Mouse (Mus musculus) limb, embryonic 10.5 days (tissue): ENCODE results near the gene Ceacam2. TPM values are rescaled to one million over a fixed set of nuclear protein-coding genes. Genes with fewer than 3 reads are reported as not detected.
"Not testable (repeated sequence)": the region's sequence is repeated elsewhere in the genome, so short reads cannot be mapped to it uniquely, and the experiment has no call there.

Experiments used
- DNase-seq: peaks from one replicate; pipeline ENCODE4 v3.0.0-alpha.2; 2017; ENCODE audit warnings: low spot score
- H3K27ac ChIP-seq: fragments of 300-500 bp; sonication (generic); 2 replicates; pipeline ENCODE4 v1.5.1; 2016; ENCODE audit warnings: mild to moderate bottlenecking
- H3K27me3 ChIP-seq: fragments of 300-500 bp; sonication (generic); 2 replicates; pipeline ENCODE4 v1.6.1; 2016; ENCODE audit warnings: low read depth, mild to moderate bottlenecking; ENCODE audit not compliant: poor library complexity, severe bottlenecking
- H3K36me3 ChIP-seq: fragments of 300-500 bp; sonication (generic); 2 replicates; pipeline ENCODE4 v1.6.1; 2016; ENCODE audit warnings: mild to moderate bottlenecking, moderate library complexity
- H3K4me1 ChIP-seq: fragments of 300-500 bp; sonication (generic); 2 replicates; pipeline ENCODE4 v1.6.1; 2016
- H3K4me3 ChIP-seq: fragments of 300-500 bp; sonication (generic); 2 replicates; pipeline ENCODE4 v1.5.1; 2016; ENCODE audit warnings: mild to moderate bottlenecking, moderate library complexity
- H3K9me3 ChIP-seq: fragments of 300-500 bp; sonication (generic); replicated peaks from 2 replicates; pipeline ENCODE4 v1.6.1; 2016; ENCODE audit warnings: mild to moderate bottlenecking
- WGBS: fragments of 180-500 bp; shearing (Covaris S2); methylation state at CpG from one replicate; pipeline ENCODE4 v1.1.7; 2016; 5-methylcytosine and 5-hydroxymethylcytosine counted together
- polyA plus RNA-seq: library from polyadenylated mRNA; unstranded; fragments of >200 nt; fragmentation: Nextera tagmentation; extraction: Ambion mirVana; gene quantifications from 2 replicates; pipeline ENCODE4 v1.2.1, GENCODE M21; 2016

The Ceacam2 gene
- 0.08 TPM in 1 of 2 replicates, not detected in the other for polyA plus RNA-seq

GRCm38 (mm10) chr7:25539376-25539907, at the start of gene Ceacam2:
Gene Ceacam2 (minus strand): TSS chr7:25539857.
- H3K27me3 ChIP-seq, H3K27ac ChIP-seq, DNase-seq, H3K9me3 ChIP-seq, H3K4me1 ChIP-seq, H3K4me3 ChIP-seq, H3K36me3 ChIP-seq: not testable (repeated sequence)
- 75% methylated on average over 3 of the region's 3 CpGs for WGBS

GRCm38 (mm10) chr7:25585351-25586204, 45.9 kb upstream of the Ceacam2 start:
- Histone ChIP-seq H3K27me3 (no peaks in the 10 kb centered on the region), H3K36me3 (no peaks in the 10 kb centered on the region), H3K9me3 (no peaks in the 10 kb centered on the region), H3K4me1 (no peaks in the 10 kb centered on the region), H3K27ac (no peak overlapping the region), H3K4me3 (no peak overlapping the region)
- WGBS, result 83% methylated on average over 9 of the region's 9 CpGs
- no peak for DNase-seq

- 90% methylated on average over 5 of the region's 5 CpGs for WGBS
- H3K9me3 ChIP-seq, result no peaks in the 10 kb centered on the region
- H3K27me3 ChIP-seq, result no peaks in the 10 kb centered on the region
- DNase-seq, result no peak
- no peak overlapping the region for H3K27ac ChIP-seq
- H3K4me3 ChIP-seq, result no peak overlapping the region
- H3K4me1 ChIP-seq, result no peaks in the 10 kb centered on the region
- H3K36me3 ChIP-seq, result no peaks in the 10 kb centered on the region
Measured at GRCm38 (mm10) chr7:25584651-25585050, 45.0 kb upstream of the Ceacam2 start.

- Histone ChIP-seq H3K9me3 (no peaks in the 10 kb centered on the region), H3K4me1 (no peaks in the 10 kb centered on the region), H3K27me3 (no peaks in the 10 kb centered on the region), H3K27ac (no peak overlapping the region), H3K36me3 (no peaks in the 10 kb centered on the region), H3K4me3 (no peak overlapping the region)
- 88% methylated on average over 15 of the region's 15 CpGs for WGBS
- no peak for DNase-seq
Measured at GRCm38 (mm10) chr7:25582301-25582810, 42.7 kb upstream of the Ceacam2 start.

- WGBS, result 90% methylated on average over 10 of the region's 10 CpGs
- H3K4me1 ChIP-seq, result peaks cover 7% of the 10 kb centered on the region; the same call in 1 of the 2 replicates
- no peak overlapping the region for H3K4me3 ChIP-seq
- no peak for DNase-seq
- H3K36me3 ChIP-seq, result no peaks in the 10 kb centered on the region
- H3K9me3 ChIP-seq, result no peaks in the 10 kb centered on the region
- no peak overlapping the region for H3K27ac ChIP-seq
- H3K27me3 ChIP-seq, result no peaks in the 10 kb centered on the region
Measured at GRCm38 (mm10) chr7:25579441-25579840, 39.8 kb upstream of the Ceacam2 start.

- not testable (repeated sequence) for H3K27me3 ChIP-seq, H3K27ac ChIP-seq, H3K9me3 ChIP-seq, H3K36me3 ChIP-seq, DNase-seq, H3K4me1 ChIP-seq, H3K4me3 ChIP-seq
- WGBS, result 75% methylated on average over 14 of the region's 14 CpGs
Measured at GRCm38 (mm10) chr7:25576793-25577437, 37.3 kb upstream of the Ceacam2 start.

- H3K27me3 ChIP-seq, H3K4me1 ChIP-seq, H3K9me3 ChIP-seq, H3K4me3 ChIP-seq, H3K36me3 ChIP-seq, DNase-seq, H3K27ac ChIP-seq: not testable (repeated sequence)
- 35% methylated on average over 6 of the region's 6 CpGs for WGBS
Measured at GRCm38 (mm10) chr7:25576308-25576707, 36.7 kb upstream of the Ceacam2 start.

GRCm38 (mm10) chr7:25575870-25576269, 36.2 kb upstream of the Ceacam2 start:
- H3K36me3 ChIP-seq, result no peaks in the 10 kb centered on the region
- no peak overlapping the region for H3K4me3 ChIP-seq
- H3K27me3 ChIP-seq, result no peaks in the 10 kb centered on the region
- no peak for DNase-seq
- H3K9me3 ChIP-seq, result no peaks in the 10 kb centered on the region
- no peak overlapping the region for H3K27ac ChIP-seq
- 10% methylated on average over 8 of the region's 8 CpGs for WGBS
- H3K4me1 ChIP-seq, result peaks cover 7% of the 10 kb centered on the region; the same call in 1 of the 2 replicates

GRCm38 (mm10) chr7:25575105-25575504, 35.4 kb upstream of the Ceacam2 start:
- Histone ChIP-seq H3K9me3 (no peaks in the 10 kb centered on the region), H3K4me3 (no peak overlapping the region), H3K27me3 (no peaks in the 10 kb centered on the region), H3K4me1 (peaks cover 7% of the 10 kb centered on the region; the same call in 1 of the 2 replicates), H3K27ac (no peak overlapping the region), H3K36me3 (no peaks in the 10 kb centered on the region)
- WGBS, result 77% methylated on average over 5 of the region's 5 CpGs
- DNase-seq, result no peak

GRCm38 (mm10) chr7:25573806-25574205, 34.1 kb upstream of the Ceacam2 start:
- not testable (repeated sequence) for H3K27me3 ChIP-seq, H3K36me3 ChIP-seq, H3K9me3 ChIP-seq, DNase-seq, H3K27ac ChIP-seq, H3K4me3 ChIP-seq, H3K4me1 ChIP-seq
- WGBS, result 85% methylated on average over 5 of the region's 5 CpGs

- H3K4me1 ChIP-seq, result no peaks in the 10 kb centered on the region
- no peak overlapping the region for H3K27ac ChIP-seq
- no peak overlapping the region for H3K4me3 ChIP-seq
- no peaks in the 10 kb centered on the region for H3K27me3 ChIP-seq
- DNase-seq, result no peak
- no peaks in the 10 kb centered on the region for H3K36me3 ChIP-seq
- H3K9me3 ChIP-seq, result 0 out of 2 replicates have a peak, but pooled peaks cover 2% of the 10 kb centered on the region
- WGBS, result 97% methylated on average over 7 of the region's 7 CpGs
Measured at GRCm38 (mm10) chr7:25568721-25569120, 29.1 kb upstream of the Ceacam2 start.

GRCm38 (mm10) chr7:25541464-25541863, 1.8 kb upstream of the Ceacam2 start:
- 74% methylated on average over 8 of the region's 8 CpGs for WGBS

GRCm38 (mm10) chr7:25539954-25540353, 297 bp upstream of the Ceacam2 start:
- not testable (repeated sequence) for H3K27ac ChIP-seq, H3K27me3 ChIP-seq
- 89% methylated on average over 1 of the region's 1 CpGs for WGBS

More at GRCm38 (mm10) chr7:25541464-25541863, 1.8 kb upstream of the Ceacam2 start:
- H3K27me3 ChIP-seq, H3K9me3 ChIP-seq, H3K4me1 ChIP-seq, H3K36me3 ChIP-seq, H3K4me3 ChIP-seq, DNase-seq, H3K27ac ChIP-seq: not testable (repeated sequence)

More at GRCm38 (mm10) chr7:25539954-25540353, 297 bp upstream of the Ceacam2 start:
- DNase-seq, H3K4me3 ChIP-seq, H3K9me3 ChIP-seq, H3K4me1 ChIP-seq, H3K36me3 ChIP-seq: not testable (repeated sequence)
